Mouse (Mus musculus): ENCODE results near the gene Adgb. TPM values are rescaled to one million over a fixed set of nuclear protein-coding genes. Genes with fewer than 3 reads are reported as not detected.
A peak's percentile ranks its signal among the peaks of the same experiment; 100 is the strongest.

Gene Adgb
- polyA plus RNA-seq, 1 experiment from 2014 or later = 0.07 TPM

DNA sequence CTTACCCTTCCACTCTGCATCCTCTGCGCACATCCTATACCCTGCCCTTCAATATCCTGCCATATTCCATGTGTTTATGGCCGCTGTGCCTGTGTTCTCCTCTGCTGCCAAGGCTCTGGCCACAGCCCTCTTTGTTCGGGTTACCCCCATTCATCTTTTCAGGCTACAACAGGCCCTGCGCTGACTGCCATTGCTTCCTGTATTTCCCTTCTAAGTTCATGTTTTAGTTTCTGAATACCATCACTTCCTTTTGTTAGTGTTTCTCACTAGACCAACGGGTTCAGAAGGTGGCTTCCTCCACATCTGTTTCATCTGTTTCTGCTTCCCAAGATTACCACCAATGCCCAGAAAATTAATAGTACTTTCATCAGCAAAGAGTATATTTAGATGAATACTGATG lies 42.5 kb downstream of the Adgb start:
- H3K9me3 ChIP-seq = no peaks in the 10 kb centered on the region
- no peak overlapping the region for H3K4me3 ChIP-seq
- no peaks in the 10 kb centered on the region for H3K36me3 ChIP-seq
- no peak overlapping the region for H3K9ac ChIP-seq
- ATAC-seq (ENCODE audit: insufficient number of reproducible peaks, insufficient read depth, low FRiP score, low TSS enrichment, low read depth) = no peak
- H3K27ac ChIP-seq = no peak overlapping the region
- no peaks in the 10 kb centered on the region for H3K4me1 ChIP-seq
- no peak overlapping the region for H3K4me2 ChIP-seq
- 76% methylated on average over 5 of the region's 5 CpGs for WGBS
- H3K27me3 ChIP-seq = no peaks in the 10 kb centered on the region

DNA sequence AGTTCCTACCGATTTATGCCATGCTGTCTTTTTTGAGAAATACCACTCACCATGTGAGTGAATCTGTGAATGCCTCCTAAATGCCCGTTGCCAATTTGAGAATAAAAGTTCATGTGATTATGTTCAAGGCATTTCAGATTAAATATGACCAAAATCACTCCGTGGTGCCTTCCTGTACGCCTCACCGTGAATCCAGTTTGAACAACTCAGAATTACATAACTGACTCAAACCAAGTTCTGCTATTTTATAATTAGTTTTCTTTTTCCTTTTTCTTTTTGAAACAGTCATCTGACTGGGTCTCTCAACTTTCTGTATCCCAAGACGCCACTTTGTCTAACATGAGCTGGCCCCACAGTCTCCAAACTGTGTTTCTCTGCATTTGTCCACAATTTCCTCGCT lies 43.1 kb downstream of the Adgb start:
- Histone ChIP-seq H3K4me1 (no peaks in the 10 kb centered on the region), H3K9me3 (no peaks in the 10 kb centered on the region), H3K4me2 (no peak overlapping the region), H3K9ac (no peak overlapping the region), H3K4me3 (no peak overlapping the region), H3K36me3 (no peaks in the 10 kb centered on the region), H3K27me3 (no peaks in the 10 kb centered on the region), H3K27ac (no peak overlapping the region)
- ATAC-seq (ENCODE audit: insufficient number of reproducible peaks, insufficient read depth, low FRiP score, low TSS enrichment, low read depth) = no peak
- 87% methylated on average over 7 of the region's 7 CpGs for WGBS

DNA sequence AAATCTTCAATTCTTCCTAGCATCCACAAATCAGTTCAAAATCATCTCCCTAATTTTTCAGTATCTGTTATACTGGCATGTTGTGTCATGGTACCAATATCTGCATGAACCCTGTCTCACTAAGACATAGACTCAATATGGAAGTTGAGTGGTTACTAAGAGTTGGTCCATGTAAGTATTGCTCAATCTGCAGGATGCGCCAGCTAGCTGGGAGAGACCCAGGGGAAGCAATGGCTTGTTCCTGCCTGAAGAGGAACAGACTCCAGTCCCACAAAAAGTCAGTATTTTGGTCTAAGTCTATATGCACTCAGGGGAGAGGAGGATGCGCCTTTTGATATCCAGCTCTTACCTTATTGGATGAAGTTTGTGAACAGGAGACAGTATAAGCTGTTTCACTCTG lies 47.7 kb downstream of the Adgb start:
- H3K27me3 ChIP-seq = no peaks in the 10 kb centered on the region
- no peaks in the 10 kb centered on the region for H3K4me1 ChIP-seq
- 91% methylated on average over 2 of the region's 2 CpGs for WGBS
- H3K9ac ChIP-seq = no peak overlapping the region
- no peak for ATAC-seq (ENCODE audit: insufficient number of reproducible peaks, insufficient read depth, low FRiP score, low TSS enrichment, low read depth)
- H3K27ac ChIP-seq = no peak overlapping the region
- H3K4me3 ChIP-seq = no peak overlapping the region
- no peaks in the 10 kb centered on the region for H3K9me3 ChIP-seq
- no peak overlapping the region for H3K4me2 ChIP-seq
- H3K36me3 ChIP-seq = no peaks in the 10 kb centered on the region

DNA sequence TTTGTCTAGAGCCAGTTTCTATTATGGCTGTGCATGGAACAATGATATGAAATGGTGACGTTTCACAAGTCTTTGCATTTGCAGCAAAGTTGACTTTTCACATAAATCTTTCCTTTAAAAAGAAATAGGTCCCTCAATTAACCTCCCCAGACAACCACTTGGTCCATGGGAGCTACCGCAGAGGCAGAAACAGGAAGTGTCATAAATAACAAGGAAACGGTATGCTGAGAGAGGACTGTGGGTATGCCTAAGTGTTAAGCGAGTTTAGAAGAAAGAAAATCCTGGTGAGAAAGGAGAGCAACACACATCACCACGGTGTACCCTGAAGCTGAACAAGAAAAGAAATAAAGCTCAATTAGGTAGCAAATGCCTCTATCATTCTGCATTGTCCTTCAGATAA lies 61.1 kb downstream of the Adgb start:
- ATAC-seq (ENCODE audit: insufficient number of reproducible peaks, insufficient read depth, low FRiP score, low TSS enrichment, low read depth) = no peak
- no peak overlapping the region for H3K4me3 ChIP-seq
- H3K9me3 ChIP-seq = no peaks in the 10 kb centered on the region
- no peaks in the 10 kb centered on the region for H3K27me3 ChIP-seq
- H3K4me2 ChIP-seq = no peak overlapping the region
- no peak overlapping the region for H3K27ac ChIP-seq
- WGBS = 82% methylated on average over 5 of the region's 5 CpGs
- no peaks in the 10 kb centered on the region for H3K4me1 ChIP-seq
- no peak overlapping the region for H3K9ac ChIP-seq
- H3K36me3 ChIP-seq = no peaks in the 10 kb centered on the region

DNA sequence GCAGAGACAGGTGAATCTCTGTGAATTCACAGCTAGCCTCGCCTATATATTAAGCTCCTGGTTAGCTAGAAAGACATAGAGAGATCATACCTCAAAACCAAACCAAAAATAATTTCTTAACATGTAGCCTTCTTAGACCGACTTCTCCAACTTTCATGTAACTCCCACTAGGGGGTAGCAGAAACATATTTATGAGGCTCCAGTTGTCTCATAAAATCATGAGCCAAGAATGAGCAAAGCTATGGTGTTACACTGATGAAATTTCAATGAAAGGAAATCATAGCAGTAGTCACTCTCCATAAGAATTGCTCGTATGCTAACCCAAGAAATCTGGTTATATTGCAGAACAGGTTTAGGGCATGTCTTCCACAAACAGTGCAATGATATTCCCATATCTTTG lies 64.0 kb downstream of the Adgb start:
- Histone ChIP-seq H3K9me3 (no peaks in the 10 kb centered on the region), H3K27me3 (no peaks in the 10 kb centered on the region), H3K27ac (no peak overlapping the region), H3K9ac (no peak overlapping the region), H3K4me3 (no peak overlapping the region), H3K4me1 (no peaks in the 10 kb centered on the region), H3K36me3 (no peaks in the 10 kb centered on the region), H3K4me2 (no peak overlapping the region)
- 24% methylated on average over 3 of the region's 3 CpGs for WGBS
- 0 out of 2 replicates have a peak, but pooled peaks have one; percentile 62 for ATAC-seq (ENCODE audit: insufficient number of reproducible peaks, insufficient read depth, low FRiP score, low TSS enrichment, low read depth)

DNA sequence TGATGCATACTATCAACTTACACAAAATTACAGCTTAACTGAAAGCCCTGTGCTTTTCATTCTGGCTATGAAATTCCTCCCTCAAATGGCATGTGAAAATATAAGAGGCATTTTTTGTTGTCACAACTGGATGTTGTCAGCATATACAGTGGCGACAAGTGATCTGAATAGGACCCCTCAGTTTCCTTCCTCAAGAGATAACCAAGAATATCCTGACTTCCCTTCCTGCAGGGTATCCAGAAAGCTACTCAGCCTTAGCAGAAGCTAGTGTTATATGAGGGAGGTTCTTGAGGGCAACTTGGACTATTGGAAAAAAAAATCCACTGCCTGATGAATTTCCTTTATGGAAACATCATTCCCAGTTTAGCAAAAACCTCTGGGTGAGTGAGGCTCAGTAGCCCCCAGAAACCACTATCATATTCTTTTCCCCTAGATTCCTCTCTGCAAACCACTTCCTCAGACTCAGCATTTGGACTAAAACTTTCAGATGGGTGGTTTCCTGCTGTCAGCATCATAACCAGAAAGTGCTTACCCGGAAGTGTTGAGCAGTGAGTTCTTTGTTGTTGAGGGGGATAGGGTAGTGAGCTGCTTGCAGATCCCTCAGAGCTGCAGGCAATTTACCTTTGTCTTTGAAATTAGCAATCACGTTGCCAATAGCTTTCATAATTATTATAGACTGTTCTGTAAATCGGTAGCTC lies 76.2 kb downstream of the Adgb start:
- Histone ChIP-seq H3K27me3 (no peaks in the 10 kb centered on the region), H3K9ac (no peak overlapping the region), H3K27ac (no peak overlapping the region), H3K36me3 (no peaks in the 10 kb centered on the region), H3K9me3 (no peaks in the 10 kb centered on the region), H3K4me1 (no peaks in the 10 kb centered on the region), H3K4me2 (no peak overlapping the region), H3K4me3 (no peak overlapping the region)
- ATAC-seq (ENCODE audit: insufficient number of reproducible peaks, insufficient read depth, low FRiP score, low TSS enrichment, low read depth) = no peak
- WGBS = 66% methylated on average over 4 of the region's 4 CpGs

DNA sequence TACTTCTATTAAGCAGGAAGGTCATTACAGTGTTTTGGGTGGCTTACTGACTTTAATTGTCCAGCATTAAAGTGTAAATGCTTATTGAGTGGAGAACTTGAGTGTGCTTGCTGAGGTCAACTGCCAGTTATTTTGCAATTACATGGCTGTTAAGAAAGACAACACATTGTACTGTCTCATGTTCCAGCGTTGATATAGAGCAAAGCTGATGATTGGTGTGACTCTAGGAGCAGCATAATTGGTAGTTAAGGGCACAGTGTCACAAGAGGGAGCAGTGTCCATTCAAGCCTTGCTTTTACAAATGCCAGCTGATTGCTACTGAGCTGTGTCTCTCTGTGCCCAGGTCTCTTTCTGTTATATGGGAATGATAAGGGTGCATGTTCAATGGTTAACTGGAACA lies 97.5 kb downstream of the Adgb start:
- no peak overlapping the region for H3K9ac ChIP-seq
- 36% methylated on average over 1 of the region's 1 CpGs for WGBS
- H3K9me3 ChIP-seq = no peaks in the 10 kb centered on the region
- H3K4me1 ChIP-seq = no peaks in the 10 kb centered on the region
- H3K27me3 ChIP-seq = no peaks in the 10 kb centered on the region
- H3K4me3 ChIP-seq = no peak overlapping the region
- H3K27ac ChIP-seq = no peak overlapping the region
- H3K4me2 ChIP-seq = no peak overlapping the region
- H3K36me3 ChIP-seq = no peaks in the 10 kb centered on the region
- no peak for ATAC-seq (ENCODE audit: insufficient number of reproducible peaks, insufficient read depth, low FRiP score, low TSS enrichment, low read depth)

DNA sequence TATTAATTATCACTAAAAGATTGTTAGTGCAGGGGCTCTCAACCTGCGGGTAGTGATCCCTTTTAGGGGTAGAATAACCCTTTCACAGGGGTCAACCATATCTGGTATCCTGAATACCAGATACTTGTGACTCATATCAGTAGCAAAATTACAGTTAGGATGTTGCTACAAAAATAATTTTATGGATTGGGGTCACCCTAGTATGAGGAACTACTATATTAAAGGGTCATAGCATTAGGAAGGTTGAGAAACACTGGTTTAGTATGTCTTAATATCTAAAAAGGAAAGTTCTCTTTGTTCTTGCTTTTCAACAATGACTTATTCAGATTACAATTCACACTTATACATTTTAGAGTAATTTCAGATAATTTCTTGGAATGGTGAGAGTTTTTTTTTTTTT lies 108.1 kb downstream of the Adgb start:
- Histone ChIP-seq H3K4me3 (no peak overlapping the region), H3K4me1 (no peaks in the 10 kb centered on the region), H3K4me2 (no peak overlapping the region), H3K9ac (no peak overlapping the region), H3K27me3 (no peaks in the 10 kb centered on the region), H3K36me3 (no peaks in the 10 kb centered on the region), H3K9me3 (no peaks in the 10 kb centered on the region), H3K27ac (no peak overlapping the region)
- WGBS = 69% methylated on average over 1 of the region's 1 CpGs
- no peak for ATAC-seq (ENCODE audit: insufficient number of reproducible peaks, insufficient read depth, low FRiP score, low TSS enrichment, low read depth)

DNA sequence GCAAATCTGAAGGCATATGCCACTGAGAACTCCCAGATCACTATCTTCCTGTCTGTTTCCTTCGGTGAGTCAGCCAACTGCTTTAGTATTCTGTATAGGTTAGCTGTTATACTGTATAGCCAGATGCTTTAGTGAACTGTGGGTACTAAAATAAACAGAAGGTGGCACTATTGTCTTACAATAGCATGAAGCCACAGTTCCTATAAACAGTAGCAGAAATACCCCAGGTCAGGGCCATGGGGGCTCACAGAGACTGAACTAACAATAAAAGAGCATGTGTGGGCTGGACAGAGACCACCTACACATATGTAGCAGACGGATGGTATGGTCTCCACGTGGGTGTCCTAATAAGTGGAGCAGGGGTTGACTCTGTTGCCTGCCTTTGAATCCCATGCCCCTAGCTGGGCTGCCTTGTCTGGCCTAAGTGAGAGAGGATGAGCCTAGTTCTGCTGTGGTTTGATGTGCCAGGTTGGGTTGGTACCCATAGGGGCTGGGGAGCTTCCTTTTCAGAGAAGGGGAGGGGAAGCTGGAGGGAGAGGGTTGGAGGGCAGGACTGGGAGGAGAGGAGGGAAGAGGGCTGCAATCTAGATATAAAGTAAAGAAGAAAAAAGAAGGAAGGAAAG lies 116.4 kb downstream of the Adgb start:
- ATAC-seq (ENCODE audit: insufficient number of reproducible peaks, insufficient read depth, low FRiP score, low TSS enrichment, low read depth) = peak; percentile 48; the same call in 1 of the 2 replicates
- H3K4me2 ChIP-seq = no peak overlapping the region

DNA sequence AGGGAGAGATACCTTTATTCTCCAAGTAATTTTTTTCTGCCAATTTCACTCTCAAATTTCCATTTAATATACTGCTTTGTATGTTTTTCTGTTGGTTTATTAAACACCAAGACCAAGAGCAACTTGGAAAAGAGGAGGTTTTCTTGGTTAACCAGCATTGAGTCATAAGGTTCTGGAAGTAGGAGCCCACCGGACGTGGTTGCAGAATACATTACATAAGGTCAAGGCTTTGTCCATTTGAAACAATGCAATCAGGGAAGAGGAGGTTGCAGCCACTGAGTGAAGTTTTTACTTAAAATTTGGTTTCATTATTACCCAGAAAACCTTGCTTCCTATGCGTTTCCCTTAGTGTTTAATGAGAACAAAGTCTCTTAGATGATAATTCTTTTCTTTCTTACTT lies 119.9 kb downstream of the Adgb start:
- H3K27ac ChIP-seq = no peak overlapping the region
- no peak for ATAC-seq (ENCODE audit: insufficient number of reproducible peaks, insufficient read depth, low FRiP score, low TSS enrichment, low read depth)
- no peaks in the 10 kb centered on the region for H3K36me3 ChIP-seq
- no peak overlapping the region for H3K9ac ChIP-seq
- H3K4me2 ChIP-seq = no peak overlapping the region
- no peaks in the 10 kb centered on the region for H3K9me3 ChIP-seq
- H3K4me1 ChIP-seq = no peaks in the 10 kb centered on the region
- no peaks in the 10 kb centered on the region for H3K27me3 ChIP-seq
- no peak overlapping the region for H3K4me3 ChIP-seq
- WGBS = 77% methylated on average over 3 of the region's 3 CpGs

More for the DNA sequence above, 116.4 kb downstream of the Adgb start:
- Histone ChIP-seq H3K9ac (no peak overlapping the region), H3K4me3 (no peak overlapping the region), H3K27me3 (no peaks in the 10 kb centered on the region), H3K9me3 (no peaks in the 10 kb centered on the region), H3K4me1 (no peaks in the 10 kb centered on the region), H3K36me3 (no peaks in the 10 kb centered on the region), H3K27ac (no peak overlapping the region)
- 12% methylated on average over 3 of the region's 3 CpGs for WGBS

DNA sequence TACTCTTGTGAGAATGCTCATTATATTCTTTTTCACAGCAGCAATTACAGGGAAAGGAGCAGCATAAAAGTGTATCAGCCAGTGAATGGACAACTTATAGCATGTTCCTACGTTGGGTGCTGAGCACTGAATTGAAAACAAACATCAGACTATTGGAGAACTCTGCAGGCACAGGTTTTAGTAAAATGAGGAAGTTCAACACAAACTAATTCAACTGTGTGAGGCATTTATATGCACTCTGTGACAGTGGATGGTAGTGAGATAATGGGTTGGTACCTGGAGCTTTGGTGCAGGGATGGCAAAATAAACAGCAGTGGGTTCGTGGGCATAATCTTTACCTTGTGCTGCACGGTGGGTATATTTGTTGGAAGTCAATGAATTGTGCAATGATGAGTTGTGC lies 121.6 kb downstream of the Adgb start:
- no peaks in the 10 kb centered on the region for H3K9me3 ChIP-seq
- H3K36me3 ChIP-seq = no peaks in the 10 kb centered on the region
- no peak overlapping the region for H3K9ac ChIP-seq
- 88% methylated on average over 3 of the region's 3 CpGs for WGBS
- H3K4me2 ChIP-seq = no peak overlapping the region
- no peak overlapping the region for H3K27ac ChIP-seq
- H3K4me3 ChIP-seq = no peak overlapping the region
- ATAC-seq (ENCODE audit: insufficient number of reproducible peaks, insufficient read depth, low FRiP score, low TSS enrichment, low read depth) = no peak
- no peaks in the 10 kb centered on the region for H3K27me3 ChIP-seq
- H3K4me1 ChIP-seq = no peaks in the 10 kb centered on the region

DNA sequence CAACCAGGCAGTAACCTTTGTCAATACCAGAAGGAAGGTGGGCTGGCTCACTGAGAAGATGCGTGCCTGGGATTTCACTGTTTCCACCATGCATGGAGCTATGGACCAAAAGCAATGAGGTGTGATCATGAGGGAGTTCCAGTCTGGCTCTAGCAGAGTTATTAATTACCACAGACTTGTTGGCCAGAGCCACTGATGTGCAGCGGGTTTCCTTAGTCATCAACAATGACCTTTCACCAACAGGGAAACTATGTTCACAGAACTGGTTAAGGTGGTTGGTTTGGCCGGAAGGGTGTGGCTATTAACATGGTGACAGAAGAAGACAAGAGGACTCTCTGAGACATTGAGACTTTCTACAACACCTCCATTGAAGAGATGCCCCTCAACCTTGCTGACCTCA lies 128.2 kb downstream of the Adgb start:
- H3K4me3 ChIP-seq = no peak overlapping the region
- no peaks in the 10 kb centered on the region for H3K9me3 ChIP-seq
- no peak overlapping the region for H3K9ac ChIP-seq
- ATAC-seq (ENCODE audit: insufficient number of reproducible peaks, insufficient read depth, low FRiP score, low TSS enrichment, low read depth) = no peak
- no peaks in the 10 kb centered on the region for H3K27me3 ChIP-seq
- no peaks in the 10 kb centered on the region for H3K4me1 ChIP-seq
- no peak overlapping the region for H3K4me2 ChIP-seq
- 91% methylated on average over 3 of the region's 3 CpGs for WGBS
- no peaks in the 10 kb centered on the region for H3K36me3 ChIP-seq
- no peak overlapping the region for H3K27ac ChIP-seq
